Mouse (Mus musculus): ENCODE measurements around the gene Dgkh.
"Not testable (repeated sequence)": the region's sequence is repeated elsewhere in the genome, so short reads cannot be mapped to it uniquely, and the experiment has no call there.

The Dgkh gene

DNA sequence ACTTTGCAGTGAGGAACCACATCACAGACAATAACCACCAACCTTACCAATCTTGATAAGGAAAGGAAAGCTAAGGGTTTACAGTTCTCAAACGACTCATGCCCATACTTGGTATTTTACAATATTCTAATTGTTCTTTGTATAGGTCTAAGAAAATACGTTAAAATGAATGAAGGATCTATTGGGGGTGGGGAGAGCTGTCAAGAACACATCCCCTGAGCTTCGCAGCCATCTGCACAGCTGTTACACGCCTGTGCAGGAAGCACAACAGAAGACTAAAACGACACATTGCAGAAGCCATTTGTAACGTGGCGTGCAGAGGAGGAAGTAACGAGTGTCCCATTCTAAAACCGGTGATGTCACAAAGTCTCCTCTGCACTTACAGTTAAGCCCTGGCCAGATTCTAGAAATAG, 113.7 kb downstream of the Dgkh start:
- no peak for DNase-seq

DNA sequence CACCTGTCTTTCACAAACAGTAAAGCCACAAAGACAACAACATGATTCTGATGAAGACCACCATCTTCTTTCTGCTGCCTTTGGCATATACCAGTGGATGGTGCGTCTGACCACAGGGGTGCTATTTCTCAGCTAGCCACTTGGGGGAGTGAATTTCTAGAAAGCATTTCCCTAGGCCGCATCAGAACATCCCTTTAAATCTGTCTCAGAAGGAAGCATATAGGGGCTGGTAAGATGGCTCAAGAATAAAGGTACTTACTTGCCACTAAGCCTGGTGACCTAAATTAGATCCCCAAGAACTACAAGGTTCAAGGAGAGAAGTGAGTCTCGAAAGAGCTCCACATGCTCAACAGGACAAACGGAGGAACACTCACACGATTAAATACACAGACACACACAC, 119.0 kb downstream of the Dgkh start:
- peak in 1 of 2 experiments; percentile 30 for DNase-seq

DNA sequence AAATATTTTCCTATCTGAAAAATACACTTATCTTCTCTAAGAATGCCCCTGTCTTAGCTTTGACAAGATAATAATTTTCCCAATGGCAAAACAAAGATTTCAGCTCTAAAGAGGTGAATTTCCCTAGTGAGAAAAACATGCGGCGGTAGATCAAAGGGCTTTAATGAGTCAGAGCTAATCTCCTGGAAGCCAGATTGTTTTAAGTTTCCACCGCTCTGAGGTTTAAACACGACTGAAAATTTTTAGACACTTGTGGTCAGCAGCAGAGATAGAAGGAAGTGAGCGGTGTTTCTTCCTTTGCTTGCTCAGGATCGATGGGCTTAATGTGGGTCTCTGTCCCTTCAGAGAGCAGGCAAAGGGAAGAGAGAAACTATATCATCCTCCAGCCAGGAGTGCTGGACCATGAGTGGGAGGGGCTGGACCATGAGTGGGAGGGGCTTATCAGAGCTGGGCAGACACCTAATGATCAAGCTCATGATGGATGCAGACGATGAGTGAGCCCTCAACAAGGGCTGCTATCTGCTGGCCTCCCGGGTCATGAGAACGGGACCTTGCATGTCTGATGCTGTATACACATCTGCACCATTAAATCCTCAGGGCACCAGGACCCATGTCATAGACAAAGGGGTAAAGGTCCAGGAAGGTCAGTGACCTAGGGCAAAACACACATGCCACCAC, 120.3 kb downstream of the Dgkh start:
- no peak for DNase-seq

DNA sequence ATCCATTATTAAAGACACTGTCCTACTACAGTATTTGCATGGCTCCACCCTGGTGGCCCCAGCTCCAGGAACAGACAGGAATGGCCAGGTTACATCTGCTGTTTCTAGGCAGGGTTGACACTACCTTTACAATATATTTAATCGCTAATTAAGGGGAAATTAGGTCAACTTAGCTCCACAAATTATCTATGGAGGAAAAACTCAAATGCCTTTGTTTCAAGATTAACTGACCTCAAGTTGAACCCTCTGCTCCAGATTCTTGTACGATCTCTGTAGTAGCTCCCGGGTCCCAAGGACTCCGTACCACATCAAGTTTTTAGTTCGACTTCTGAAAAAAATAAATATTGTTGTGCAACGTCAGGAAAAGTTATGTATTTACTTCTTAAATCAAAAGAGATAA, 137.7 kb downstream of the Dgkh start:
- no peak for DNase-seq

DNA sequence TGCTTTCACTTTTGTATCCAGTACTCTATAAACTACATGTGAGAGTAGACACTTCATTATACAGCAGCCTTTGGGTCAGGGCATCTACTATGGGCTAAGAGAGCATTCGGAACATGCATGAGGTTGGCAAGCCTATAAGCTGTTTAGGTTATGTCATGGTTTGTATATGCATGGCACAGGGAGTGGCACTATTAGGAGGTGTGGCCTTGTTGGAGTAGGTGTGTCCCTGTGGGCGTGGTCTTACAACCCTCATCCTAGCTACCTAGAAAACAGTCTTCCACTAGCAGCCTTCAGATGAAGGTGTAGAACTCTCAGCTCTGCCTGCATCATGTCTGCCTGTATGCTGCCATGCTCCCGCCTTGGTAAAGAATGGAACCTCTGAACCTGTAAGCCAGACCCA, 139.6 kb downstream of the Dgkh start:
- DNase-seq, result no peak

DNA sequence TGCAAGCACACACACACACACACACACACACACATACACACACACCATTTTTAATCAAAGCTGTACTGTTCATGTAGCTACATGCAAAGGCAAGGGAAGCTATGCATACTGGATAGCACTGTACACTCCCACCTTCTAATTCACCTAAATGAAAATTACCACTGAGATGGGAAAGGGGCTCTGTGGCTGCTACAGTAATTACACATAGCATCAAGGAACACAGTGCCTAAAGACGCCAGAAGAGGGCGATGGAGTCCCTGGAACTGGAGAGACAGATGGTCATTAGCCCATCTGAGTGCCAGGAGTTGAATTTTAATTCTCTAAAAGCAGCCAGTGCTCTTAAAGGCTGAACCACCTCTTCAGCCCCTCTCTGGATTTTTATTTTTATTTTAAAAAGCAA, 142.2 kb downstream of the Dgkh start:
- DNase-seq, result peak in 1 of 2 experiments; percentile 56

DNA sequence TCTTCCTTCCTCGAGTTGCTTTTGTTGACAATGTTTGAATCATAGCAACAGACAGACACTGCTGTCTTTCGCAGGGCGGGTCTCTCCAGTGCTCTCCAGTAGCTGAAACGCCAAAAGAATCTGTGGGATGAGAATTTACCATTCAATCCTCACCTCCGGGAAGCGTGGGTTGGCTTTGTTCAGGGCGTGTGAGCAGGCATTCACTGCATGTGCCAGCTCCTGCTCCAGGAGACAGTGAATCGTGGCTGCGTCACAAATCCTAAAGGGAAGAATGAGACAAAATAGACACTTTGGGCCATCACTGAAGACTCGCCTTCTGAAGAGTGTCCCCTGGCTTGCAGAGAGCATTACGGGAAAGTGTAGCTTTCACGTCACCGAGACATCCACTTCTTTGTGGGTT, 148.4 kb downstream of the Dgkh start:
- no peak for DNase-seq

DNA sequence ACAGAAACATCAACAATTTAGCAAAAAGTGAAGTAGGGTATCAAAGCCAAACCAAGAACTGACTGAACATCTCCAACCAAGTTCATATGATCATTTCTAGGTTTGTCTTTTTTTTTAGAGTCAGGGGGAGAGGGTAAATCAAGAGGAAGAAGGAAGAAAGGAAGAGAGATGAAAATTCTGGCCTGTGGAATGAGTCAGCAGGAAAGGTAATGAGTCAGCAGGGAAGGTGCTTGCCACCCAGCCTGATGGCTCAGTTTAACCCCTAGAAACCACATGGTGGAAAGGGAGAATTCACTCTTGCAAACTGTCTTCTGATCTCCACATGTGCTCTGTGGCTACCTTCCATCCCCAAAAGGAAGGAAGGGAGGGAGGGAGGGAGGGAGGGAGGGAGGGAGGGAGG, 149.4 kb downstream of the Dgkh start:
- no peak for DNase-seq

DNA sequence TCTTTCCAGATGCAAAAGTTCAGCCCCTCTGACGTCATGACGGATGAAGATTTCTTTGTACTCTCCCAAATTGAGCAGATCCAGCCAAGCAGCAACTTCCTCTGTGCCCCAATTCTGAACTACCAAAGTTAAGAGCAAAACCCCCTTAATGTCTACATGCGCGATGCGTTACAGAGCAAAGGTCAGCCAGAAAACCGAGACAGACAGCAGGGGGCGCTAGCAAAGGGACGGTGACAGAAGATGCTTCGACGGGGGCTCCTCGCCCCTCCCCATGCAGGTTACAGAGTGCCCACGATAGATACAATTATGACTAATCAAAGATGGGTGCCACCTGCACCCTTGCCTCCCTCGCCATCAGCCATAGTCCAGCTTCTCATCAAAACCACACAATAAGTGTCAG, 156.7 kb downstream of the Dgkh start:
- DNase-seq, result no peak

DNA sequence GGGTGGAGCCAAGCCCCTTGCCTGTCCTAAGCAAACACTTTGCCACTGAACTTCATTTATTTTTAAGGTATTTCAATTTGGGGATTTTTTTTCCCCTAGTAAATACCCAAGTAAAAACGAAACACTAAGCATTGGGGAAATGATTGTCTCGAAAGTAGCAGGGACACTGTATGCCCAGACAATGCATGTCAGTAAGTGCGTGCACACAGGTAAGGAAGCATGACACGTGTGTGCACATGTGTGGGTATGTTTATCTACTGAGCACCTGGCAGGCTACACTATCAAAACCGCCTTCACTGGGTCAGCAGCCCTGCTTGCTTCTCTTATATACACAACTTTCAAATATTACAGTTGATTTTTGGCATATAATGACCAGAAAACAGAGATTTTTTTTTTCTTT, 164.2 kb downstream of the Dgkh start:
- DNase-seq, result no peak

DNA sequence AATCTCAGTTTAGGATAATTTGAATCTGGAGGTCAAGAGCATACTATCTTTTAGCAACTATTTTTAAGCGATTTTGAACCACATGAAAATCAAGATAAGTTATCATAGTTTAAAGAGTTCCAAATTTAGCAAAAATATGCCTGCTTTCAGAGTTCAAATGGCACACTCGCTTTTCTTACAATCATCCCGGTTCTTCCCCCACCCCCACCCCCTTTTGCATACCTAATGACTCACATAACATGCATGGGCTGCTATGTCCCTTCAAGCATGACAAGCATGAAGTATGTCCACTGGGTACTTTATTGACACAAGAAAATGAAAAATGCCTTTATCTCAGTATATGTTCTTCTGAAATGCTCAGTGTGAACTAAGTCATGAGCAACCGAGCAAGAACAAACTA, 166.1 kb downstream of the Dgkh start:
- DNase-seq, result no peak

DNA sequence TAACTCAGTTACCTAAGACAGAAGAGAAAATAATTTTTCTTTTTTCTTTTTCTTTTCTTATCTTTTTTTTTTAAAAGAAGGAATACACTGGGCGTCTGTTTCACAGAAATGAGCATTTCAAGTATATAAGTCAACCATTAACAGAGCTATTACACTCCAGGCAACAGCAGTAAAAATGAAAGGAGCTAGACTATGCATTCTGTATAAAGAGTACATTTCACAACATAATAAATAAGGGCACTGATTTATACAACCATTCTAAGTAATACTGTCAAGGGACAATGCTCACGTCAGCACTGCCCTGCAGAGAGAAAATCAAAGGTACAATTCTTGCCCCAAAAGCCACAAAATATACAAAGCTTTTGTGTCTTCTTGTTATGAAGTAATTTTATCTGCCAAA, 168.3 kb downstream of the Dgkh start:
- no peak for DNase-seq

DNA sequence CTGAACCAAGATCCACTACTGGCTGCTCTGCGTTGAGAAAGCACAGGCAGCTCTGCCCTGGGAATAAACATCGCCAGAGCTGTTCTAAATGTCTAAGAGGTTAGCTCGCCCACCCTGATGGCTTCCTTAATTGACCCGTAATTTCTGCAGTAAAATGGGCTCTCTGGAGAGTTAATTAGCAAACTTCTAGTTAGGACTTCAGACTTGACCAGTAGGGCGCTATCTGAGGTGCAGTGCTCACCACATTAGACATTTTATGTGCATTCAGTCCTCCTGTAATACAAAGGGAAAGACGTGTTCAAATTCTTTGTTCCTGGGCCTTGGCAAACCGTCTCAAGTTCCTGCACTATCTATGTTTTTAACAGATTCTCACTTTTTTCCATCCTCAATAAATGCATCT, 169.4 kb downstream of the Dgkh start:
- DNase-seq, result no peak

DNA sequence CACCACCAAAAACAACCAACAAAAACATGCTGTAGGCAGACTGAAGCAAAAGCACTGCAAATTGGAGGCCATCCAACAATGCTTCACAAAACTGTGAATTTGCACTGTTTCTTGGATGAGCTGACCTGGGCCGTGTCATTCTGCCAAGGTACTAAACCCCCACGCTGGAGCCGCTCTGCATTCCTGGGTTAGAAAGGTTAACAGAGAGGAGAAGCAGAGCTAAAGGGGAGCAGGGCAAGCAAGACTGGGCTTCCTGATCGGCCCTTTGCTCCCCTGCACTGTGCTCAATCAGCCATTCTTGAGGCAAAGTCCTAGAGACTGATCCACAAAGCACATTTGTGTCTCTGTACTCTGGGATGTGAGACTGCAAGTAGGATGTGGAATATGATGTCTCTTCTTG, 170.5 kb downstream of the Dgkh start:
- DNase-seq, result no peak

DNA sequence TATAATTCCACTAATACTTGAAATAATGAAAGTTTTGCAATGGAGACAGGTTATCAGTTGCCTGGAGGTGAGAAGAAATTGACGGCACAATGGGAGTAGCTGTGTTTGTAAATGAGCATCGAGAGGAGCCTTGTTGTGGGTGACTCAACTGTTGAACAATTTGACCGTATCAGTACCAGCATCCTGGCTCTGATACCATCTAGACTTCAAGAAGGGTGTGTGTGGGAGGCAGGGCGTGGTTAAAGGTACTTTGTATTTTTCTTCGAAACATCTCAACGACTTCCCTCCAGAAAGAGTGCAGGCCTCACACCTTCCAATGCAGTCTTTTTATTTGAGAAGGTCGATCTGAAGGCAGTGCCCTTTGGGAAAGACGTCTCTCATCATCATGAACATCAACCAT, 173.5 kb downstream of the Dgkh start:
- no peak for DNase-seq

DNA sequence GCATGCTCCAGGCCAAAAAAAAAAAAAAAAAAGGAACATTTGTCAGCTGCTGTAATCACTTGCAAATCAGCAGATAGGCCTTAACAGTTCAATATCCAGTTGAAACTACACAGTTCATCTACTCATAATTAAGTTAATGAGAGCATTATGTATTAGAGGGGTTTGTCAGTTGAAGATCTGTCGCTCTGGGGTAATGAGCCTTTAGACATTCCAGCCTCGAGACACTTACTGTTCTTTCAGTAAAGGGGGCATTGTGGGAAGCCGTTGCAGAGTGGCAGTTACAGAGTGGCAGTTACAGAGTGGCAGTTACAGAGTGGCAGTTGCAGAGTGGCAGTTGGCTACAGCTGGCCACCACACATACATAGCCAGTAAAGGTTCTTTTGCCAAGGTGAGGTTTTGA, 177.7 kb downstream of the Dgkh start:
- not testable (repeated sequence) for DNase-seq

DNA sequence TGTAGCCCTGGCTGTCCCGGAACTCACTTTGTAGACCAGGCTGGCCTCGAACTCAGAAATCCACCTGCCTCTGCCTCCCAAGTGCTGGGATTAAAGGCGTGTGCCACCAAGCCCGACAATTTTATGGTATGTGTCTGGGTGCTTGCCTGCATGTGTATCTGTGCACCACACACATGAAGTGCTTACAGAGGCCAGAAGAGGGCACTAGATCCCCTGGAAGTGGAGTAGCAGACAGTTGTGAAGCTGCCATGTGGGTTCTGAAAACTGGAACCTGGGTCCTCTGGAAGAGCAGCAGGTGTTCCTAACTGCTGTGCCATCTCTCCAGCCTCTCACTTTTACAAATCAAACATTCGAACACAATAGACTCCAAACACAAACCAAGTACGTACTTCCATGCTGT, 178.9 kb downstream of the Dgkh start:
- DNase-seq, result no peak

DNA sequence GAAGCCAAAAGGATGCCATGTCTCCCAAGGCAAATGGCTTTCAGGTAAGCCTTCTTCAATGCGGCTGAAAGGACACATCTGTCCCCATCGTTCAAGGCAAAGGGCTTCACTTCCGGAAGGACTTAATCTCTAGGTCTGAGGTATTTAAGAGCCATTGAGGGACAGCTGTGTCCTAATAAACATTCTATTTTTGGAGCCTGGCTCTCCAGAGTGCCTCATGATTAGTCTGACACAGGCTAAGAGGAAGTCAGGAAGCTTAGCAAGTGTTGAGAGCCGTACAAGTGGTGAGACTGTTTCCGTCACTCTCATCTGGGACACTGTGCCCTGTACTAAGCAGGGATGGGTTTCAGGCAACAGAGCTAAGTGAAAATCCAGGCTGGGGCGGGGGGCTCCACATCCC, 183.8 kb downstream of the Dgkh start:
- DNase-seq, result peak; percentile 29 to 45

DNA sequence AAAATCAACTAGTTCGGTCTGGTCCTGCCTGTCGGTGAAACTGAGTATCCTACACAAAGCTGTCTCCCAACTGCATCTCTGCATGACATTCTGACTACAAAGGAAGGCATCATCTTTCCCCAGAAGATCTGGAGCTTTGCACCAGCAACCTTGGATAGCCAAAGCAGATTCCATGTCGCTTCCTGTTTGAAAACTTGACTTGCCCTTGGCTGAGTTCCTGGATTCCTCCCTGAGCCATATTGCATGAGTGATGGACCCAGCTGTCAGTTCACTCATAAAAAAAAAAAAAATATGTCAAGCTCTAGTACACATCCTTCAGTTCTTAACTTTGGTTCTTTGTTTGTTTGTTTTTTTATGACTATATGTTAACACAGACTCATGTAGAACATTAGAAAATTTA, 191.3 kb downstream of the Dgkh start:
- no peak for DNase-seq

DNA sequence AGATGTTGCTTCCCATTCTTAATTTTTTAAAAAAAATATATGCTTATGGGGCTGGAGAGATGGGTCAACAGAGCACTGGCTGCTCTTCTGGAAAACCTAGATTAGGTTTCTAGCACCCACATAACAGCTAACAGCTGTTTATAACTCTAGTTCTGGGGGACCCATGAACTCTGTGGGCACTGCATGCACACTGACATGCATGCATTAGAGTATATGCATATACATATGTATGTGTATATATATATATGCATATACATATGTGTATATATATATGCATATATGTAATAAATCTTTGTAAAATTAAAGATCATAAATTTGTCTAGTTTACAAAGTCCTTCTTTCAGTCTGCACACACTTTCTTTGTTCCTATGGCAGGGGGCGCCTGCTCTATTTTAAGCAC, 192.8 kb downstream of the Dgkh start:
- DNase-seq, result no peak

DNA sequence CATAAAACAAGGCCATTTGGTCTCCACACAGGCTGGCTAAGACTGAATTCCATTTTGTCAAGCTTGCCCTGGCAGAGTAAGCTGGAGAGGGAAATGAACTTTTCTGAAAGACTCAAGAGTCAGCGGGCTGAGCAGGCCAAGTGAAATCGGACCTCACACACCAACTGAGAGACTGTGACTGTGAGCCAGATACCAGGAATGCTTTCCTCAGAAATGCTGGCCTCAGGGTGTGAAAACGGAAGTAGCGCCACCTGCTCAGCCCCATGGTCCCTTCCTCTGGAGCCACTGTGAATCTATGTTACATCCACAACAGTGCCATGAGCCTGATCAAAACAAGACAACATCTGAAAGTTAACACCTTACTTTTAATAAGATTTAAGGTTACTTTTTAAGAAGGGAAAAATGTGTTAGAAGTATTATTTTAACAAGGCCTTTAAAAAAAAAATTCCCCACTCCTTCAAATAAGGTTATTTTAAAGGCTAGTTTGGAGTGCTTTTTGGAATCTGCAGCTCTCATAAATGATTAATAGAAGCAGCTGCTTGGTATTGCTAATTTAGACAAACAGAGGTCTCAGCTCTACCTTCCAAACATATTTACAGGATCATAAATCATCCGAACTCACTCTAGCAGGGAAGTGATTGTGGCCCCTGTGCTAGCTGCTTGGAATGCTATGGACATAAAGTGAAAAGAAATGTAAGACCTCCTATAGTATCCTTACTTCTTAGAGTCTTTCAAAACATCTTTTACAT, 193.8 kb downstream of the Dgkh start:
- DNase-seq, result no peak

DNA sequence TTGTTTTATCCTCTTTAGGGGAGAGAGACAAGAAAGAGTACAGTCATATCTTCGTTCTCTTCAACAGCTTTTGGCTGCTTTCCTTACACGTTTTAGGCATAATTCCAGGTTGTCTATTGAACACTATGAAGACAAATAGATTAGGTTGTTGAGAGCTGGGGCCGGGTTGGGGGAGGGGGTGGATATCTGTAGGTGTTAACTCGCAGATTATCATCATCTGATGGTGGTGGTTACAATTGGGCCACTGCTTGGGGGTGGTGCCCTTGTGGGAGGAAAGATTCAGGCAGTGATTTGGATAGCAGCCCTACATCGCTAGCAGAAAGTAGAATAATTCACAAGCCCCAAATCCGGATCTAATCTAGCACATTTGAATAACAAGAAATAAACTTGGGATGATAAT, 195.0 kb downstream of the Dgkh start:
- DNase-seq, result no peak

DNA sequence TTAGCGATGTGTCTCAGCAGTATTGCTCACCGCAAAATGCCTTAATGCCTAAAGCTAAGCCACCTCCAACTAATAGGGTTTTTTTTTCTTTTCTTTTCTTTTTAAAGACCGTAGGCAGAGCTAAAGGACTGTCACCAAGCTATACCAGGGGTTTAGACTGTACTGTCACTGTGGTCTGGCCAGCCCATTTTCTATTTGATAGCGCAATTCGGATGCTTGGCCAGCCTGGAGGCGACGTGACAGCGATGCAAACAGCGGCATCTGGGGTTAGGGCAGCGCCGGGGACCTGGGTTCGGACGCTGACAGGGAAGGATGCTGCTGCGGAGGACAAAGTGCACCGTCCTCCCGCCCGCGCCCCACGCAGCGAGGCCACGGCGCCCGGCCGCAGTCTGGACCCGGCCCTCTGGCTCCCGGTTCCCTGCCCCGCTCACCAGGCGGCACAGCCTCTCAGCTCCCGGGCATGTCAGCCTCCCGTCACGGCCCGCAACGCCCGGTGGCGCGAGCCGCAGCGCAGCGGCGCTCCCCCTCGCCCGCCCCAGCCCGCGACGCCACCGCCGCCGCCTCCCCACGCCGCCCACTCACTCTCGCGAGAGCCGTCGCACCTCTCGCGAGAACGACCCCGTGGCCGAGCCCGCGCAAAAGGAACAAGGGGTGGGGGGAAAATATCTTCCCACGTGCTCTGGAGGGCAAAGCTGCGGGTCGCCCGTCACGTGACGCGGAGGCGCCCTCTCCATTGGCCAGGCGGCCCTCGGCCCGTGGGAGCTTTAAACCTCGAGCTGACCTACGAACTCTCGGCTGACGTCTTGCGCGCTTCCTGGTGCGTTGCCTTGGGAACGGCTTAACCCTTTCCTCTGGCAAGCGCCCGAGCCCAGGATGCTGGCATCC, 196.1 kb downstream of the Dgkh start, which contains the start of gene Akap11:
Gene Akap11, minus strand, starts transcription at position 528 of the 885 bp plus-strand sequence.
- peak; percentile 95 to 98 for DNase-seq

DNA sequence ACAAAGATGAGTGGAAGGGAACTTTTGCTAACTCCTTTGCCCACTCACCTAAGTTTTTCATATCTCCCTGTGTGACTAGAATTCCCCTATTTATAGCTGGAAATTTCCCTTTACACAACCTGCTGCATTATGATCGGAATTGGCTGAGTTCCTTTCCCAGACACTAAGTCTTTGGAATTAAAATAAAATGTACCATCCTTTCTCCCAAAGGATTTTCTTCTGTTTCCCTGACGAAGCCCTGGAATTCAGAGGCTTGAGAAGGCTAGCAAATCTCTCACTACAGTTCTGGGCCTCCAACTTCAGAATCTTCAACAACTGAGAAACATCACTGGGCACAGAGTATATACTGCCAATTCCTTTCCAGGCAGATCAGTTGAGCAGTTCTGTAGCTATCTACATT, 197.2 kb downstream of the Dgkh start:
- DNase-seq, result no peak
